Mouse (Mus musculus) lung, postnatal 0 days (tissue): ENCODE data around the gene Cntf.

Experiments used
- CTCF ChIP-seq: IDR thresholded peaks from 2 replicates; pipeline ENCODE4 v1.5.1; 2016; ENCODE audit warnings: antibody characterized with exemption, mild to moderate bottlenecking
- EP300 ChIP-seq: IDR thresholded peaks from 2 replicates; pipeline ENCODE4 v1.6.1; 2016; ENCODE audit warnings: antibody characterized with exemption, mild to moderate bottlenecking, control low read depth

DNA sequence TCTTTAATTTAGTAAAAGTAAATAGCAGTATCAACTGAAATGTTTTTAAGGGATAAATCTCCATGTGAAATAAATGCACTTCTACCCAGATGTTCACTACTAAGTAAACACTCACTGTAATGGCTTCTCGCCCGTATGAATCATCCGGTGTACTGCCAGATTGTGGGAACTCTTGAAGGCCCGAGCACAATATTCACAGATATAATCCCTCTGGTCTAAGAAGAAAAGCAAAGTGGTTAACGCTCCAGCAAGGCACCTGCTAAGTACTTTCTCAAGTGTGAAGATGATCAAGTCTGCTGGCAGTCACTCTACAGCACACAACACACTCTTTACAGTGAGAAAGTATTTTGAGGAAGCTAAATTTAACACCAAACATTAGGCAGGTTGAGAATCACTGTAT, 5.5 kb upstream of the Cntf start:
- TF ChIP-seq CTCF (no peak), EP300 (no peak; the same call in 1 of the 2 replicates)
